Mouse (Mus musculus) heart, postnatal 25 days (tissue): Measurements from ENCODE around the gene Gm20388. TPM values are rescaled to one million over a fixed set of nuclear protein-coding genes. Genes with fewer than 3 reads are reported as not detected.
A peak's percentile ranks its signal among the peaks of the same experiment; 100 is the strongest.

Experiments used
- DNase-seq: peaks from one replicate; pipeline ENCODE4 v3.0.0; 2022; ENCODE audit warnings: low spot score
- intact Hi-C: fragments of 180-260 bp; cut with DNase I; formaldehyde crosslinking; loops from one replicate; pipeline ENCODE4 v1.15.1; 2025
- total RNA-seq, 2 experiments: library from RNA; stranded (reverse); gene quantifications; 2 replicates each; pipeline ENCODE4 v1.2.3; 2021

The Gm20388 gene
- total RNA-seq, 2 experiments from 2014 or later = 2.7 TPM; not detected in 1

DNA sequence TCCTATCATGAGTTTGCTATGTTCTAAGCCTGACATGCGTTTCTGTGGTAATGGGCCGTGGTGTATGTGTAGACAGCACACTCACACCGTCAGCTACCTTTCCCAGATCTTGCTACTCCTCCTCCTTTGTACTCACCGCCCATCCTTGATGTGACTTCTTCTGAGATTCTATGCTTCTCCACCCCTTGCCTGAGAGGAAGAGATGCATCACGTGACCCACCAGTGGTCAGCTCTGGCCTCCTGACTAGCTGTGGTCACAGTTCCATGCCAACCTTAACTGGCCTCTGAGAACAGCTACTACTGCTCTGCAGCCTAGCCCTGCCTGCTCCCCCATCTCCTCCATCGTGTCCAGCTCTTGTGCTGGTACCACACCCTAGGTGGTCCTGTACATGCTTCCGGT lies 225.0 kb downstream of the Gm20388 start:
- DNase-seq = no peak
- intact Hi-C loops = no loop called here

DNA sequence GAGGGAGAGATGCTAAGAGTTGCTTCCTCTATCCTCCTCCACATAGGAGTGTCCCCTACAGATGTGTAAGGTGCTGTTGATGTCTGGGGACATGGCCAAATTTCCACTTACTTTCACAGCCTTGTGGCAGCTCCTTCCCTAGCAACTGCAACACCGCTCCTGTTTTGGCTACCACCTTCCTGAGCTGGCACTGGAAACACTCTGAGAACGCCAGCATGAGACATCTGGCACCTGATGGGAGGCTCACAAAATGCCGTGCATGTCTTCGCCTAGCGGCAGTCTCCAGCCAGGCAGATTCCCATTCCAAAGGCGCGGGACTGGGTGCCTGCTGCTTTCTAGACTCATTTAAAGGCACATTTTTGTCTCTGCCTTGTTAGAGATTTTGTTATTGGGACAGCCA lies 226.0 kb downstream of the Gm20388 start:
- DNase-seq = peak; percentile 38
- intact Hi-C loops = no loop called here

DNA sequence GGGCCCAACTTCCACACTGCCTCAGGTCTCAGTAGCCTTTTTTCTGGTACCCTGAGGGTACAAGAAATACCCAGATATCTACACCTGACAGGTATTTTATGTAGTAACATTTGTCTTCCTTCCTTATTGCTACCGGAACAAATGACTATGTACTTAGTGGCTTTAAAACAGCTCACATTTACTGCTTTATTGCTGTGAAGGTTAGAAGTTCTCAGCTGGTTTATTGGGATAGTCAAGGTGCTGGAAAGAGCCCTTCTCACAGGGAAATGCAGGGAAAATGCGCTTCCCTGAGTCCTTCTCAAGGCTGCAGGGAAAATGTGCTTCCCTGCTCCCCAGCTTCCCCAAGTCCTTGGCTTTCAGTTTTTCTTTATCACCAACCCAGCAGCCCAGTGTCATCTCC lies 228.3 kb downstream of the Gm20388 start:
- intact Hi-C loops = no loop called here
- no peak for DNase-seq

DNA sequence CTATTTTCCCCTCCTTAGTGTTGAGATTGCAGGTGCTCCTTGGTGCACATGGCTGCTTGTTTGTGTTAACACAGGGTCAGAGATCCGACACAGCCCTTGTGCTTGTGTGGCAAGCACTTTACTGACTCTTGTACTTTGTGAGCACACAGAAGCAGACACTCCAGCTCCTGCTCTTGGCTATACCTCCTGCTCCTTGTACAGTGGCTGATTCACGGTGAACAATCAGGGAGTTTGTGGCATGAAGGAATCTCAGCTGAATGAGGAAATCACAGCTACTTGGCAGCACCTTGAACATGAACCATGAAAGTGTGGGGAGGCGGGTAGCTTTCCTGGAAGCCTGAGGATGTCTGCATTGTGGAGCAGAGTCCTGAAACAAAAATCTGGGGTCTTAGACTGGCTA lies 230.1 kb downstream of the Gm20388 start:
- intact Hi-C loops = no loop called here
- no peak for DNase-seq

DNA sequence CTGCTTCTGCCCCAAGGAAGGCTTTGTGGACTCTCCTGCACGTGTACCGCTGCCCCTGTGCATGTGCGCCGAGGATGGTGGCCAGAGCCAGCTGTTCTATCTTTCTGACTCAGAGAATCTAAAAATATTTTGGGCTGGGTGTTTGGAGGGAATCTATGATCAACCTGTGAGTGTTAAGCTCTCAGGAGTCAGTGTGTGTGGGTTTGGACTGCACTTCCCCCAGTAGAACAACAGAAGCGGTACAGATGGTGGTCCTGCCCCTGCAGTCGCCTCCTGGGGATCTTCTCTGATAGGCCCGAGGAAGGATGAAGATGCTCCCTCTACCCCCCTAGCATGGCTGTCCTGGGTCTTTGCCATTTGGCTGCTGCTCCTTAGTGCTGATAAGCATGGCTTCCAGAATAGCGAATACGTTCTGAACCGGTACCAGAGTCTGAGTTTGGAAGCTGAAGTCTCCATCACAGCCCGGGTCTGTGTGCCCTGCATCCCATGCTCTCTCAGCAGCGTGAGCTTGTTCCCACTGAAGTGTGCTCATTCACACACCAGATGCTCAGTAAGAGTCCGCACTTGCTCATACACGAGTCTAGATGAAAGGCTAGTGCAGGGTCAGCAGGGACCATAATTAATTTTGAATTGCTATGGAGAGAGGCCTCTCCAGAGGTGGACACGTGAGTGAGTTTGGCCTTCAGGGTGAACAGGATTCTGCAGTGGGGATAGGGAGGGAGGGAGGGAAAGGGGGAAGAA lies 233.4 kb downstream of the Gm20388 start:
- DNase-seq = no peak
- intact Hi-C loops = no loop called here

DNA sequence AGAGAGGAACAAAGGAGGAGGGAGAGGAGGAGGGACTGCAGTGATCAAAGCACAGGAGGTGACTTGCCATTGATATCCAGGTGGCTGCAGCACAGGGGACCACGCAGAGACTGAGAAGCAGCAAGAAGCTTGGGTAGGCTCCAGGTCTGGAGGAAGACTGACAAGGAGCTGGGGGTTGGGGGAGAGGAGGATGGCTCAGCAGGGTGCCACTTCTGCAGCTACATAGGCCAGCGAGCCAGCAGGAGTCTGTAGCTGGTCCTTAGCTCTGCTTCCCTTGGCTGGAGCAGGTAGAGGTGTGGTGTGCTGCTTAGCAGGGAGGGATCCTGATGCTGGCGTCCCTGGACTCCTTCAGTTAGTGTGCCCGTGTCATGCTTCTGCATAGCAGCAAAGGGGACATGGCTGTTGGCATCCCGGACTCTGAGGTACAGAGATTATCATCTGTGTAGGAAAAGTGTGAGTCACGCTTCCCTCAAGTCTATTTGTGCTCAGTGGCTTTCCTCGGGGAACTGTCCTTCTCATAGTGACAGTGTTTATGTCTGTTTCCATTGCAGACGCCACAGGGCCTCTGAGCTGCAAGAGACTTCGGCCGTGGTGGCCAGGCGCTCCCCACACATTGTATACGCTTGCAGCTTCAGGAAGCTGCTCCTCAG lies 234.1 kb downstream of the Gm20388 start:
- no peak for DNase-seq
- intact Hi-C loops = no loop called here

DNA sequence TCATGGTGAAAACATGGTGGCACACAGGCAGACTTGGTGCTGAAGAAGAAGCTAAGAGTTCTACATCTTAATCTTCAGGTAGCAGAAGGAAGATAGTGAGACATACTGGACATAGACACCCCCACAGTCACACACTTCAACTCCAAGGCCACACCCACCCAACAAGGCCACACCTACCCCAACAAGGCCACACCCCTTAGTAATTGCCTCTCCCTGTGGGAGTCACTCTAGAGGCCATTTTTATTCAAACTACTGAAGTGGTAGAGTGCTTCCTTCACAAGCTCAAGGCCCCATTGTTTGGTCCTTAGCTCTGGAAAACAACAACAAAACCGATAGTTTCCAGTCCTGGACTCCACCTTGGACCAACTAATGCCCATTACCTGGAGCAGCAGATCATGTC lies 235.4 kb downstream of the Gm20388 start:
- DNase-seq = no peak
- intact Hi-C loops = no loop called here

DNA sequence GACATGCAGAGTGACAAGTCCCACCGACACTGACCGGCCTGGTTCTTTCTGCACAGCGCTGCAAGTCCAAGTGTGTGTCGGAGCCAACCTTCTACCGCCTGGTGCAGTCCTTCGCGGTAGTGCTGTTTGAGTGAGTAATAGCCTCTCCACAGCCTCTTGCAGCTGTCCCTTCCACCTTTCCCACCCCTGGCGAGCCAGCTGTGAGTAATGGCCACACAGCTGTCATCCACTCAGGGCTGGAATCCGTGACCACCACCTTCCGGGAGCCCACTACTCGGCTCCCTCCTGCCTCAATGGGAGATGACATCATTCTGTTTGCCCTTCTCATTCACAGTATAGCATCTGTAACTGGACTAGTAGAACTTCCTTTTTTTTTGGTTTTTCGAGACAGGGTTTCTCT lies 239.4 kb downstream of the Gm20388 start:
- no peak for DNase-seq
- intact Hi-C loops = no loop called here

DNA sequence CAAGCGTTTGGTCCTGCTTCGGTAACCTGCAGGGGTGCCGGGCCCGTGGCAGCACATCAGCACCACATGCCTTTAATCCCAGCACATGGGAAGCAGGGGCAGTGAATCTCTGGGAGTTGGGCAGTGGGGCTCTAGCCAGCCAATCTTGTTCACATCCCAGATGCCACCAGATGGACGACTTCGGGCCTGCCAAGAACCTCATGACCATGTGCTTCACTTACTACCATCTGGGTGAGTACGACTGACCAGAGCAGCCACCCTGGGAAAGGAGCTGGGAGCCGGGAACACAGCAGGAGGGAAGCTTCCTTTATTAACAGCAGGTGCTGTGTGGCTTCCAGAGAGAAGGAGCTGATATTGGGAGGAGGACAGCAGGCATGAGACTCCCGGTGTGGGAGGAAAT lies 240.5 kb downstream of the Gm20388 start:
- DNase-seq = no peak
- intact Hi-C loops = no loop called here

DNA sequence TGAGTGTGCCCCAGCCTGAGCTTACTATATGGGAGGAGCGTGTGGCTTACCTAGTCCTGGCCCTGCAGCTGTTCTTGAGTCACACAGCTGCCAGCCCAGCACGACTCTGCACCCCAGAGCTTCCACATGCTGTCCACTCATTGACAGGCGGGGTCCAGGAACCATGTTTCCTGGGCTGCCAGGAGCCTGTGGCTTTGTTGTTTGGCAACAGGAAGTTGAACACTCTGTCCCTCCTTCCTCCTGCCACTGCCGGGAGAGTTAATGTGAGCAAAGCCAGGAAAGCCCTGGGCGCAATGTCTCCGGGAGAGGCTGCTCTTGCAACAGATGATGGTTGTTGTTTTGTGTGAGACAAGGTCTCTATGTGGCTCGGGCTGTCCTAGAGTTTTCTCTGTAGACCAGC lies 242.0 kb downstream of the Gm20388 start:
- DNase-seq = no peak
- intact Hi-C loops = no loop called here

DNA sequence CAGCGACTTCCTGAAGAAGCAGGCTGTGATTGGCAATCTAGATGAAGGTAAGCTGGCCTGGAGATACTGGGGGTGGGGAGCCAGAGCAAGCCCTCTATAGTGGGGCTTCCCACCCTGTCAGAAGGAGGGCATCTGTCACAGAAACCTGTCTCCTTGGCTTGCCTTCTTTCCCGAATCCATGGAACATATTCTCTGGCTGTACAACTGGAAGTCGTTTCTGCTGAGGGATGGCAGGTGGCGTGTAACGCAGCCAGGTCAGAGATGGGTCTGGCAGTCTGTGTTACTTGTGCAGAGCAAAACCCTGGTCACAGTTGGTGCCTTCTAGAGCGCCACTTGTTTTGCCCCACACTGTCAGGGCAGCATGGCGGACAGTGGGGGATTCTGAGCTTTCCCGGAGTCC lies 249.7 kb downstream of the Gm20388 start:
- intact Hi-C loops = no loop called here
- DNase-seq = no peak

DNA sequence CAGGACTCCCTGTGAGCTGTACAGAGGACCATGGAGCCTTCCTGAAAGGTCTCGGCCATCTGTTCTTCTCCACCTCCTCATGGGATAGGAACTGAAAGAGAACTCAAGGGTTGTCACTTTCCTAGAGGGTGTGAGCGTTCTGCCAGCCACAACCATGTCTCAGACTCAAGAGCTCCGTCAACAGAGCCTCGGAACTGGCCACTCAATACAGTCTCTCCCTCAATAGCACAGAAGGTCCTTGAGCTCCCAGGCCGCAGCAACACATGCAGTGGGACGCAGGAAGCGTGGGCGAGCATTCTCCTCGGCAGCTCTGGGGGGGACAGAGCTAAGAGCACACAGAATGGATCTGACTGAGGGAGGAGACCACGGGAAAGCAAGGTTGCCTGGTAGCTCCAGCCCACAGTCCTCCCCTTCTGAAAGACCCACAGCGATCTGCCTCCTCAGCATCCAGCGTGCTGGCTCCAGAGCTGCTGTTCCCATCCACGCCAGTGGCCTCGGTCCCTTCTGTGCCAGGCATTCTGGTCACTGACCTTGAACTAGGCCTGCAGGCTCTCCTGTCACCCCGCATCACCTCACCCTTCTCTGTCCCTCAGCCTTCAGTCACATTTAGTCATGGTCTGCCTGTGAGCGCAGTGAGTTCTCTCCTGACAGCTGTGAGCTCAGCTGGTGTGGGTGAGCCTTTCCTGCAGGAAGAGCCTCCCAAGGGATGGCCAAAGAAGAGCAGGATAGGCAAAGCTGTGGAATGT lies 251.2 kb downstream of the Gm20388 start:
- intact Hi-C loops = no loop called here
- no peak for DNase-seq

DNA sequence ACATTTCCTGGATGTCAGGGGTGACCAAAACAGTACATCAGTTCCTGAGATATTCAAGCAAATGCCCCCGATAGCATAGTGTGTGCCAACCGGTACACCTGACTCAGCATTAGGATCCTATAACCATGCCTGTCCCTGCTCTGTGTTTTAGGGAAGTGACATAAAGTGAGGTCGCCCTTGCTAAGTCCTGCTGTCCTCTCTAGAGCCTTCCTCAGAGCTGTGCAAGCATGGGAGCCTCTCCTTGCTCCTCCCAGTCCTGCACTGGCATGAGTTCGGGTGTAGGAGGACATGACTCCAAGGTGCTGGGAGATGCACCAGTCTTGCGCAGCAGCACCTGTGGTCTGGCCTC lies 251.7 kb downstream of the Gm20388 start:
- intact Hi-C loops = no loop called here
- no peak for DNase-seq

DNA sequence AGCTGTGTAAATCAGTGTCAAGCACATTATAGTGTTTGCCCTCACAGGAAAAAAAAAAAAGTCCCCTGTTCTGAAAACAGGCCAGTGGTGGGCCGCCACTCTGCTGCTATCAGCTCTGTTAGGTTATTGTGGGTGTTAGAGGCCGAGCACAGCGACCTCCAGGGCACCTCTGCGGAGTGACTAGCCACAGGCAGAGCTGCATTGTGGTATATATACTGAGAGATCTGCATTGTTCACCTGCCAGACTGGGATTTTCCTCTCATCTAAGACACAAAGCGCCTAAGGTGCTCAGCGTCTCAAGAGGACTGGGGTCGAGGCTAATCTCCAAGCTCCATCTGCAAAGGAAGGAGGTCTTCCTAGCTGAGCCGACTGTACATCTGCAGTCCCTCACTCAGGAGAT lies 252.7 kb downstream of the Gm20388 start:
- no peak for DNase-seq
- intact Hi-C loops = no loop called here

DNA sequence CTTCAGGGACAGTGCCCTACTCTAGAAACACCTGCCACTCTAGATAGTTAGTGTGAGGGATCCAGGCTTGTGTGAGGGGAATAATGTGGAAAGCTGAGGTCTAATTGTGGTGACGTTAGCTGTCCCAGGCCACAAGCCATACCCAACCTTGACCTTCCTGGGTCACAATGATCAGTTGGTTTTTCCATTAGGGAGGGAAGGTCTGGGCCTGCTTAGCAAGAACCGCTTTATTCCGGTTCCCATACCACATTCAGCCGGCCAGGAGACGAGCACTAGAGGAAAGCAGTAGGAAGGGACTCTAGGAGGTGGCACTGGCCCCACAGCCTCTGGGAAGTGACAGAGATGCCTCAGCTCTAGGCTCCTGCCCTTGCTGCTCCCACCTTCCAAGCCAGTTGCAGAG lies 253.4 kb downstream of the Gm20388 start:
- no peak for DNase-seq
- intact Hi-C loops = no loop called here

DNA sequence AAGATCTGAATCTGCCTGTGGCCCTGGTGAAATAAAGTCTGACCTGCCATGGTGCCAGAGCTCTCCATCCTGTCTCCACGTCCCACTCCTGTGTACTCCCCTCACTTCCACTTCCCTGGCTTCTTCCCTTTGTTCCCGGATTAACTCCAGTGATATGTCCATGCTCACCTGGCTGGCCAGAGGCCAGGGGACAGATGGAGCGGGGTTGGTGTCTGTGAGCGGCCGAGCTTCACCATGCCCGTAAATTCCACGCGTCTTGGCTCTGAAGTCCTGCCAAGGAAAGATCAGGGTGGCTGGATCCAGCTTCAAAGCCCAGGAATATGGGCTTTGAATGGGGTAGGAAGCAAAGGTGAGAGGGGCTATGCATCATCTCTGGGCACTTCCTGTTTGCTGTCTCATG lies 256.5 kb downstream of the Gm20388 start:
- no peak for DNase-seq
- intact Hi-C loops = no loop called here

DNA sequence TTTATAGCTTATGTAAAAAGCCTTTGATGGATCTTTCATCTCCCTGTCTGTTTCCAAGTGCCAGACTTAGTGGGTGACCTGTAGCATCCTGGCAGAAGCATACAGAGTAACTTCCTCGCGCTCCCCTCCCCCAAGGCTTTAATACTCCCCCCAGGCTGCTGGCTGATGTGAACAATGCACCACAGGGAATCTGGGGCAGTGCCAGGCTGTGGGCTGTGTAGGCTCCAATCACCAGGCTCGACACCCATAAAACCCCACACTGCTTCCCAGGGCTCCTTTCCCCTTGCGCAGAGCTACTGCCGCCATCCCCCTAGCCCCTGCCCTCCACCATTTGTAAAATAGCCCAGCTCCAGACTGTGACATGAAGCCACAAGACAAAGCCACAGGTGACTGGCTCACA lies 257.2 kb downstream of the Gm20388 start:
- intact Hi-C loops = no loop called here
- no peak for DNase-seq

DNA sequence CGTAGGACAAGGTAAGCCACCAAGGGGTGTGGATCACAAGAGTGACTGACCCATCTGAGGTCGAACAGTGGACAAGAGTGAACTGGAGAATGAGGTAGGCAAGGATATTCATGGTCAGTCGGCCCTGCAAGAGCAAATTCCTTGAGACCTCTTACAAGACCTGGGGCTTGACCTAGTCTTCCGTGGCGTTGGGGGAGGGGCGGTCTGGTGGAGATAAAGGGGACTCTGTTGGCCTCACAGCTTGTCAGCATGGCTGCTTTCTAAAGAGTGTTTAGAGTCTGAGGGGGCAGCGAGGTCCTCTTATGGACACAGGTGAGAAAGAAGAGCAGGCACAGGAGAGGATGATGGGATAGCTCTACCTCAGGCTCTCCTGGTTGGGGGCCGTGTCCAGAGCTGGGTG lies 258.5 kb downstream of the Gm20388 start:
- intact Hi-C loops = no loop called here
- no peak for DNase-seq

DNA sequence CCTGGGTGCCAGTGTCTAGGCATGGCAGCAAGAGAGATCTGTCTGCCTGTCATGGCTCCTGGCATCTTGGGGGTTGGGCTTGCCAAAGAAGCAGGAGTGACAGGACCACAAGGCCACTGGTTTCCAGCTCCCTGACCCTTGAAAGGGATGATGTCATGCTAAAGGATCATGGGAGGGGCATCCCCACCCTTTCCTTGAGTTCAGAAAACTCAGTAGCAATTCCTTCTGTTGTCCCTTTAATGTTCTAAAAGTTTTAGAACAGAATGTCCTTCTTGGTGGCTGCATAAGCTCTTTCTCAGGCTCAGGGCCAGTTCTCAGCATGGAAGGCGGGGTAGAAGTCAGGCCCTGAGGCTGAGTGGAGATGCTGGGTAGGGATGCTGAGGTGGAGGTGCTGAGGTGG lies 262.6 kb downstream of the Gm20388 start:
- intact Hi-C loops = no loop called here
- DNase-seq = no peak

DNA sequence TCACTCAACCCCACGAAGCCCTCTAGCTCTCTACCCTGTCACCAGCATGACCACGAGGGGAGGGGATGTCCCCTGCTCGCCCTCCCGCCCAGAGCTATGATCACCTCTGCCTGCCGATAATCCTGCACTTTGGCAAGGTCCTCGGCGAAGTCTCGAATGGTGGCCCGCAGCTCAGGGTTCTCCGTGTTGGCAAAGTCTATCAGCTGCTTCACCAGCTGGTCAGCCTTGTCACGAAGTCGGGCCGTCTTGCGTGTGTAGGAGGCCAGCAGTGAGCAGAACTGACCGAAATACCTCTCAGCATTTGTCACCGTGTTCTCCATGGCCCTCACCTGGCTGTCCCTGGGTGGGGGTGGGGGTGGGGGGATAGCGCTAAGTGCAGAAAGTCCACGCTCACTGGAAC lies 264.0 kb downstream of the Gm20388 start:
- intact Hi-C loops = loop anchor here (5.0 kb wide), 2 partner anchors 38 to 423 kb away; no protein-coding TSS in a partner anchor
- no peak for DNase-seq

DNA sequence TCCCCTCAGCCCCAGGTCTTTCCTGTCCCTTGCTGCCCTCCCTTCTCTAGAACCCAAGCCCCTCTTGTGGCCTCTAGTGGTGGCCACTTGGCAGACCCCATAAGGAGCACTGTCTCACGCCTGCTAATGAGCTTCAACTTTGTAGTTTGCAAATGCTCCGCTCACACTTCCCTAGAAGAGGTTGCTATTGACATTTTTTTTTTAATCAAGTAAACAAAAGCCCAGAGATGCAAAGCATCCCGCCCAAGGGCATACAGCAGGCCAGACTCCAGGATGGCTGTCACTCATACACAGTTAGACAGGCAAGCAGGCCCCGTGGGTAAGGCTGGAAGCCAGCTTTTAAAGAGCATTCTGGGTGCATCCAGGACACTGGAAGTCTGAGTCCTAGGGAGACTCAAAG lies 266.0 kb downstream of the Gm20388 start:
- intact Hi-C loops = loop anchor here (5.0 kb wide), 2 partner anchors 36 to 421 kb away; no protein-coding TSS in a partner anchor

More for the DNA sequence above, 266.0 kb downstream of the Gm20388 start:
- DNase-seq = no peak
